Mouse (Mus musculus): ENCODE results near the gene Il4.

Il4 gene

GRCm38 (mm10) chr11:53618619-53619198, at the start of gene Il4:
Gene Il4, minus strand, starts transcription at chr11:53618669.
- DNase-seq (ENCODE audit: low spot score in 2 of 2) = no peak

- DNase-seq (ENCODE audit: low spot score in 2 of 2) = no peak
Measured at GRCm38 (mm10) chr11:53664091-53664490, 45.6 kb upstream of the Il4 start.

DNA sequence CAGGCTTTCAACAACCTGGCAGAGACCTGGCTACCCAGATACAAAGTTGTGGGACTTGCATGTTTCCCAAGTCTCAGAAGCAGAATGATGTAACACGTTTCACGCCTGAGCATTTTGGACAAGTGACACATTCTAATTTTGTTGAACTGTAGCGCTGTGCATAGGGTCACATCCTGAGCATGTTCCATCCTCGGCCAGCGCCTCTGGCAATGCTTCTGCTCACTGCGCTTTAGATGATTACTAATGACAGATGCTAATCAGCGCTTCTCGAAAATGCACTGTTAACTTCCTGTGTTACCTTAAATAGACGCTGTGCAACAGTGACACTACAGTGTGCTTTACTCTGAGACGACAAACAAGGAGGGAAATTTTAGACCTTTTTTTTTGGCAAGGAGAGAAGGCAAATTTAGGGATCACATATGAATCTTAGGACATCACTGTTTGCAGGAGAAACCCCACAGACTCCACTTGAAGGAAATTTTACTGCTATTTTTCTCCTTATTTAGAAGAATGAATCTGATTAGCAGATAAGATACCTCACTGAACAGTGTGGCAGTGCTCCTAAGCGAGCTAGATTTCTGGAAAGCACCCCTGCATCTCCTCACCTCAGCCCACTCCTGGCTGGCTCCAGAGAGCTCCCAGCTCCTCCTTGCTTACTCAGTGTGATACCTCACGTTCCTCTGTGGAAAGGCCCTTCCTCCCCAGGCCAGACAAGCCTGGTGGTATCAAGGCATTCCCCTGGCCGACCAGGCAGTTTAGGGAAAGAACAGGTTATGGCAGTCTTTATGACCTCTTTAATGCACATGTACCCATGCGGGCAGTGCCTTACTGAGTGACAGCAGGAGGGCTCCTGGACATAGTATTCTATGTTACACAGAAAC, 44.6 kb upstream of the Il4 start:
- no peak for DNase-seq (ENCODE audit: low spot score in 2 of 2)

GRCm38 (mm10) chr11:53657828-53658227, 39.4 kb upstream of the Il4 start:
- DNase-seq (ENCODE audit: low spot score in 2 of 2) = no peak

DNA sequence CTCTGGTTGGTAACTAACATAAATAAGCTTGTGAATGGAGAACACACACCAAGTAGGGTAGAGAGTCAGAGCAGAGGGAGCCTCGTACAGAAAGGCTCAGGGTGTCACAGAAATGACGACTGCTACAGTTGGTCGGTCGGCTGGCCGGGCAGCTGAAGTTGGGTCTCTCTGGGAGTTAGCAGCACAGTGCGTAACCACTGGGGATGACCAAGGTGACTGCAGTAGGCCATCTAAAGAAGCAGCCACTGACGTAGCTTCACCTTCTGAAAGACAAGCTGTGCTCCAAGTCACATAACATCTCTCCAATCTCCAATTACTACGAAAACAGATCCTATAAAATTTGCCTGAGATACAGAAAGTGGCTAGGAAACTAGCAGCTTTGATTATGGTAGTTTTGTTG, 38.9 kb upstream of the Il4 start:
- no peak for DNase-seq (ENCODE audit: low spot score in 2 of 2)

- DNase-seq (ENCODE audit: low spot score in 2 of 2) = peak in 1 of 2 experiments; percentile 16
Measured at GRCm38 (mm10) chr11:53656558-53657202, 38.2 kb upstream of the Il4 start.

DNA sequence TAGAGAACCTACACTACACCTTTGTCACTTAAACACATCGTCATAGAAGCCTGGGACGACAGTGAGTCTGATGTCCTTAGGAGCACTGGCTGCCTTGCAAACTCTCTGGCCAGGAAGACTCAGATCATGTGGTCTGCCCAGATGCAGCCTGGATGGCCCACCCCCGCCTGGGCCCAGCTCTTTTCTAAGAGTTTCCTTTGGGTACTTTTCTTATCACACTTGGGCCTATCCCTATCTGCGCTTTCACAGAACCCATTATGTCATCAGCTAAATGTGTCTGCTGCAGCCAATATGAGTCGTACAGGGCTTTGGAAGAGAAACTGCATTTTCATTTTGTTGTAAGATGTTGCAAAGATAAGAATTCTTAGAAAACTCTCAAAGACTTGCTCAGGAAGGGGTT, 36.6 kb upstream of the Il4 start:
- no peak for DNase-seq (ENCODE audit: low spot score in 2 of 2)

- DNase-seq (ENCODE audit: low spot score in 2 of 2) = no peak
Measured at GRCm38 (mm10) chr11:53652427-53652826, 34.0 kb upstream of the Il4 start.

DNA sequence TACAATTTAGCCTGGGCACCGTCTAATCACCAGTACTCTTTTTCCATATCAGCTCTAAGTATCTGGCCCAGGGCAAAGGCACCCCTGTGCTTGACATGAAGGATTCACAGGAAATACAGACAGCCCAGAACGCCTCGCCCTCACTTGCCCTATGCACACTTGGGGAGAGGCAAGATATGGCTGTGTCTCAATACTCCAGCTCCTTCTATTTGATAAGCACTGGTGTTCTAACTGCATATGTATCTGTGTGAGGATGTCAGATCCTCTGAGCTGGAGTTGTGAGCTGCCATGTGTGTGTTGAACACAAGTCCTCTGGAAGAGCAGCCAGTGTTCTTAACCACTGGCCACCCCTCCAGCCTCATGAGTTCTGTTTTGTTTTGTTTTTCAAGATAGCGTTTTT, 33.0 kb upstream of the Il4 start:
- DNase-seq (ENCODE audit: low spot score in 2 of 2) = no peak

GRCm38 (mm10) chr11:53644017-53644416, 25.5 kb upstream of the Il4 start:
- DNase-seq (ENCODE audit: low spot score in 2 of 2) = no peak

- DNase-seq (ENCODE audit: low spot score in 2 of 2) = no peak
Measured at GRCm38 (mm10) chr11:53642744-53643279, 24.3 kb upstream of the Il4 start.

DNA sequence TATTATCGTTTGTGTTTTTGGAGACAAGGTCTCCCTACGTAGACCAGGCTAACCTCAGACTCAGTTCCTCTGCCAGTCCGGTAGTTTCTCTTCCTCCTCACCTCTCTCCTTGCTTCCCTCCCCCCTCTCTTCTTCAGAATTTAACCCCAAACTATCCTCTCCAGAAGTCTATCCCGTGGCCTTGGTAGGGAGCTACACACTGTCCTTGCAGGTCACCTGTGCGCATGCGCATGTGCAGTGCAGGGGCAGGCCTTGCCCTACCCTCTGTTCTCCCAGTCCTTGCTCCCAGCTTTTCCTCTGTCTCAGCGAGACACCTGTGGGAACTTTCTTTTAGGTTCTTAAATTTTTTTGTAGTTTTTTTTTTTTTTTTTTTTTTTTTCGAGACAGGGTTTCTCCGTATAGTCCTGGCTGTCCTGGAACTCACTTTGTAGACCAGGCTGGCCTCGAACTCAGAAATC, 19.4 kb upstream of the Il4 start:
- no peak for DNase-seq (ENCODE audit: low spot score in 2 of 2)

- DNase-seq (ENCODE audit: low spot score in 2 of 2) = no peak
Measured at GRCm38 (mm10) chr11:53637046-53637802, 18.8 kb upstream of the Il4 start.

DNA sequence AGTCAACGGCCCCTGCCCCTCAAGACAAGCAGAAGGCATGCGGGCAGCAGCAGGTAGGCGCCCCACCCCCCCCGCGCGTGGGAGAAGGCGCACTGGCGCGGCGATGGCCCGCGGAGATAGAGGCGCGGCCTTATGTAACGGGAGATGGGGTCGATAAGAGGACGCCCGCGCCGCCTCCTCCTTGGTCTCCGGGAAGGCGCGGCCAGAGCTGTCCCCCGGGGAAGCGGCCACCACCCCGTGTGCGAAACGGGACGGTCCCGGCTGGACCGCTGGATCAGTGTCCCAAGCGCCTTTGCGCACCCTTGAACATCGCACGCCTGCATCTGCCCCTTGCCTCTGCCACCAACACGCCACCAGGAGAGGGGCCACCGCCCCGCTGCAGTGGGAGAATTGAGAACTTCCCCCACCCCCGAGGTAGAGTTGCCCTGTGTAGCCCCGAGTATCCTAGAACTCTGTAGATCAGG, 17.7 kb upstream of the Il4 start:
- peak; percentile 8 to 29 for DNase-seq (ENCODE audit: low spot score in 2 of 2)

- no peak for DNase-seq (ENCODE audit: low spot score in 2 of 2)
Measured at GRCm38 (mm10) chr11:53635590-53636182, 17.2 kb upstream of the Il4 start.

GRCm38 (mm10) chr11:53634556-53634955, 16.1 kb upstream of the Il4 start, which contains the start of gene Il13:
Gene Il13, minus strand, starts transcription at chr11:53634702.
- DNase-seq (ENCODE audit: low spot score in 2 of 2) = no peak

- no peak for DNase-seq (ENCODE audit: low spot score in 2 of 2)
Measured at GRCm38 (mm10) chr11:53633644-53634043, 15.2 kb upstream of the Il4 start.

GRCm38 (mm10) chr11:53632122-53632733, 13.8 kb upstream of the Il4 start:
- no peak for DNase-seq (ENCODE audit: low spot score in 2 of 2)

- DNase-seq (ENCODE audit: low spot score in 2 of 2) = peak; percentile 48 to 68
Measured at GRCm38 (mm10) chr11:53627859-53628258, 9.4 kb upstream of the Il4 start.

DNA sequence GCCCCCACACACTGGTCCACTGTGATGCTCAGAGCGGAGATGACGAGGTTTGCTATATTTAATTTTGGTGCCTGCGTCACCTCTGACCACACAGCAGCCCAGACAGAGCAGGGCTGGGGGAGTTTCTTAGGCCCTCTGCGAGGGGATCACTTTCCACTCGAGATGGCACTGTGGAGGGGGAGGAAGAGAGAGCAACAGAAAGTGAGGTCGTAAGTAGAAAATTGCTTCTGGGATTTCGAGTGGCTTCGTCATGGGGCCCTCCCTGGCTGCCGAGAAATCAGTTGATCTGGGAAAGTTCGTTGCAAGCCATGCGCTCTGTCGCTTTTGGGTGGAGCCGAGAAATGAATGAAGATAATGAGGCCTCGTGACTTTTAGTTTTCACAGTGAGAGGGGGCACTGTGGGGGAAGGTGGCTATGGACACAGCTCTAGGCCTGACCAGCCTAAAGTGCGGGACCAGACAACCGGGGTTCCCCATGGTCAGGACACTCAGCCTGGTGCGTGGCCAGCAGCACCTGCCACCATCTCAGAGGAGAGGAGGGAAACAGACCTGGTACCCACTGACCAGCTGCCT, 8.4 kb upstream of the Il4 start:
- DNase-seq (ENCODE audit: low spot score in 2 of 2) = no peak
